Mouse (Mus musculus): ENCODE measurements at regions not wholly inside any gene's neighbourhood (a gene's known extent, or its start where the extent isn't known, plus 50 kb on each side); places are given as distances from the start of the nearest gene placed in this dataset.

DNA sequence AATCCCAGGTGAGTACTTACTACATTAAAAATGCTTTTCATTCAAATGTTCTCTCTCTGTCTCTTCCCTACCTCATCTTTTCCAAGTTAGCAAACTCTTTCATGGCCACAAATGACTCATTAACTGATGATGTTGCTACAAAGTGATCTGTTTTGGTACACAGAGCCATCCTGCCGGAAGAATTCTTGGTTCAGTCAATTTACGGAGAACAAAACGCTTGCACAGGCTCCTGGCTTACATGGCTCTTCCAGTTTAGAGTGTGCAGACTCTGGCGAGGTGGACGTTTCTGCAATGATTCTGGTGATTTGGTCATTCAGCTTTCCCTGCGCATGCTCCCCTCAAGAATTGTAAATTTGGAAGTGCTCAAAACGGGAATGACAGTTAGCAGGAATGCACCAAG, 131.4 kb upstream of the Sel1l start:
- no peak for DNase-seq (ENCODE audit: low spot score)

DNA sequence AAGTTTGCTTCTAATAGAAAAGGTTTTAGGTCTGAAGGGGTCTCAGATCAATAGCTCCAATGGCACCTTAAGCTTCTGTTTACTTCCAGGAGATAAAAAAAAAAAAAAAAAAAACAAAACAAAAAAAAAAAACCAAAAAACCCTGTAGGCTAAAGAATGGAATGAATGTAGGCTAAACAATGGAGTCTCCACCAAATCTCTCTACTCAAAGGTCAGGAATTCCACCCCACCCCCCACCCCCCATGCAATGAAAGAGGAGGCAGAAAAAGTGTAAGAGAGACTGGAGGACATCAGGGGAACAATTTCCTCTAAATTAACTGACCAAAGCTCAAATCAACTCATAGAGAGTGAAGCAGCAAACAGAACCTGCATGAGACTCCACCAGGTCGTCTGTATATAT, 122.1 kb upstream of the Sel1l start:
- no peak for DNase-seq (ENCODE audit: low spot score)

DNA sequence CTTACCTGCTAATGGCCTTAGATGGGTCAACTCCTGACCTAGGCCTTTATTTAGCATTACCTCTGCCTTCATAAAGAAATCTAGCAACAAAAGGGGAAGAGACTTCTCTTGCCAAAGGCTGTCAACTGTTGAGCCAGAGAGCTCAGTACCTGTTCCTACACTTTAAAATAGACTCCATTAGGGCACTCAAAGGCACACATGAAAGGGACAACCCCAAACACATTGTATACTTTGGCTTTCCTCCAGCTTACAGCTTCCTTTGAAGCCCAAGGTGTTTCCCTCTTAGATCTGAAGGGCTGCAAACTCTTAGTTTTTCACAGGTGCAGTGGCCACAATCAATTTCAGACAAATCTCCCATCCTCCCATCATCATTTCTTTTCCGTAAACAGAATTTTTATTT, 117.0 kb upstream of the Sel1l start:
- DNase-seq (ENCODE audit: low spot score) = no peak

DNA sequence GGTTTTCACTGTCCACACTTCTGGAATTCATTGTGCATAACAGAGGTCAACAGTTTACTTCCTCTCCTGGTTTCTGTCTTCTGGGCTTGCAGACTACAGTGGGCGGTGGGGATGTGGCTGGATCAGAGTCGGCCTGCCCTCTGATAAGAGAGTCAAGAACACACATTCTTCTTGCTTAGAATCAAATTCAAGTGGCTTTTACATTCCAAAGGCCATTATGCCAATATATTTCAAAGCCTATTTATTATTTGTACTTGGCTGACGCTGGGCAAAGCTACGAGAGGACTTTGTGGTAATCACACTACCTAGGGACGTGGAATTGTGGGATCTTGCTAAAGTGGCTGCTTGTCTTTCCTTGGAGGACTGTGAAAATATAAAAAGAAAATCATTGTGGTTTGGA, 114.3 kb upstream of the Sel1l start:
- no peak for DNase-seq (ENCODE audit: low spot score)

DNA sequence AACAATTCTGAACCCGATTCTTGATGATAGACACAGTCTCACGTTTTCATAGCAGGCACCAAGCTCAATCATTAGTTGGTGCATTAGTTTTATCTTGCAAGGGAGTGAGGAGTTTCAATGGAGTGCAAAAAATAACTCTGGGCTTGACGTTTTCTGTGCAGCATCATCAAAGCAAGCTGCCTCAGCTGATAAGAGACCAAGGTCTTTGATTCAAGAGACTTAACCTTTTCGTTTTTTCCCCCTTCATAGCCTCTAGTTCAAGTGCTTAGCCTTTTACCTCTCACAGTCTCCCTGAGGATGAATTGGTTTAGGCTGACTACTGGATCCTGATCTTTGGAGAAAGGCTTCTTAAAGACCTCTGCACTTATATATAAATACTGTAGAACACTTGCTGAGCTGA, 109.1 kb upstream of the Sel1l start:
- no peak for DNase-seq (ENCODE audit: low spot score)

DNA sequence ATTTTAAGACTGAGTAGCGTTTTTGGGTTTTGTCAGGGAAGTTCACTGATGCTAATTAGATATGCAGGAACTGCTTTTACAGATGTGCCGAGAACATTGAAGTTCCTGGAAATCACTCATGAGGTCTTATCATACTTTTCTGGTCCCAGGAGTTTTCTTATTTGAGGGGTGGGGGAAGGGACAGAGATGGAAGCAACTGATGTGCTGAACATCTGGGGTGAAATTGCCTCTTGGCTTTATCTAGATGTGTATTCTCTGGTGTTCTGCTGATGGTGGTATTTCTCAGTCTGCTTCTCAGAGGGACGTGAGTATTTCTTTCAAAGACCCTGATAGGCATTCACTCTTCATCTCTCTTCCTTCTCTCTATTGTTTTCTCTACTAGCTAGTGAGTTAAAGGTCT, 107.5 kb upstream of the Sel1l start:
- DNase-seq (ENCODE audit: low spot score) = no peak

DNA sequence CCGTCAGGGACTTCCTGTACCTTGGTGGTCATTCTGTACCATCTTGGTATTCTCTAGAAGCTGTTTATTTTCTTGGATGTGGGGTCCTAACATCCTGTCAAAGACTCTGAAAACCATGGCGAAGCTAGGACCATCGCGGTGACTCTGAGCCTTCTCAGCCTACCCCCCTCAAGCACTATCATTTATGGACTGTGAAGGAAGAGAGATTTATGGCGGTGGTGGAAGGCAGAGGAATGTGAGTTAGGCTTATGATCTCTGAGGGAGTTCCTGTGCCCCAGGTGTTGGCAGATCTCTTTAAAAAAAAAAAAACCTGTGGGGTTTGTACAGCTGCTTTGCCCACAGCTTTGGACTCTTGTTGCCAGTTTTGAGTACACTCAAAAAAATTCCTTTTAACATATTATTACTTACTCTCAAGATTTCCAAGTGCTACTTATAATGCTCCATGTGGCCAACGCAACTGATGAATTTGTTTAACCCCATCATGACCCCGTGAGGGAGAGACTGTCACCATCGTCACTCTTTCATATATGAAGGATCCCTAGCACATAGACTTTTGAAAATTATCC, 99.7 kb upstream of the Sel1l start:
- DNase-seq (ENCODE audit: low spot score) = no peak

DNA sequence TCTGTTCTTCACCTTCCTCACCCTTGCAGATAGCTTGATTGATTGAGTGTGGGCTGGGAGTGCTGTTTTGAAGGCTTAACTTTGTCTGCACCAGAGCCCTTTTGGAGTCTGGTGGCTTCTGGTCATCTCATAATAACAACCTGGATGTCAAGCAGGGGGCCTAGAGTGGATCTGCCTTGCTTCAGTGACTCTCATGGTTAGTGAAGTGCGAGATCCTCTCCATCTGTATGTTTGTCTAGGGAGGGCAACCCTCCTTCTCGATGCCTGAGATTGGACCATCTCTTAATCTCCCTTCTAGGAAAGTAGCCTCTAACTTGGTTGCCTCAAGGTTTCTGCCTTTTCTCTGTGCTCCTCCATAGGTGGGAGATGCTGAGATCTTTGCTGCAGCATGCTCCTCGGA, 99.0 kb upstream of the Sel1l start:
- no peak for DNase-seq (ENCODE audit: low spot score)

DNA sequence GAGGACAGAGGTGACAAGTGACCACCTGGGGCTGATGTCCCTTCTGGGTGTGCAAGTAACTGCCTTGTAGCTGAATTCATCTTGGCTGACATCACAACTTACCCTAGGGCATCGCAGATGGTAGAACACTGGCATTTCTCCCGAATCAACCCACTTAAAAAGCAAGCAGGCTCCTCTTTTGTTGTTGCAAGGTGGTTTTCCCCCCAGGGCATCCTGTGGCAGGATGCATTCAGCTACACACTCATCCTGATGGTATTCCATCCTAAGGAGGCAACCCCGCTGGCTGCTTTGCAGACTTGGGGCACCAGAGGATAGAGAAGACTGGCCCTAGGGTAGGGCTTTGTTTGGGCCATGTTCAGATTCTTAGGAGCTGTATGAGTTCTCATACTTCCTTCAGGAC, 97.6 kb upstream of the Sel1l start:
- DNase-seq (ENCODE audit: low spot score) = no peak

DNA sequence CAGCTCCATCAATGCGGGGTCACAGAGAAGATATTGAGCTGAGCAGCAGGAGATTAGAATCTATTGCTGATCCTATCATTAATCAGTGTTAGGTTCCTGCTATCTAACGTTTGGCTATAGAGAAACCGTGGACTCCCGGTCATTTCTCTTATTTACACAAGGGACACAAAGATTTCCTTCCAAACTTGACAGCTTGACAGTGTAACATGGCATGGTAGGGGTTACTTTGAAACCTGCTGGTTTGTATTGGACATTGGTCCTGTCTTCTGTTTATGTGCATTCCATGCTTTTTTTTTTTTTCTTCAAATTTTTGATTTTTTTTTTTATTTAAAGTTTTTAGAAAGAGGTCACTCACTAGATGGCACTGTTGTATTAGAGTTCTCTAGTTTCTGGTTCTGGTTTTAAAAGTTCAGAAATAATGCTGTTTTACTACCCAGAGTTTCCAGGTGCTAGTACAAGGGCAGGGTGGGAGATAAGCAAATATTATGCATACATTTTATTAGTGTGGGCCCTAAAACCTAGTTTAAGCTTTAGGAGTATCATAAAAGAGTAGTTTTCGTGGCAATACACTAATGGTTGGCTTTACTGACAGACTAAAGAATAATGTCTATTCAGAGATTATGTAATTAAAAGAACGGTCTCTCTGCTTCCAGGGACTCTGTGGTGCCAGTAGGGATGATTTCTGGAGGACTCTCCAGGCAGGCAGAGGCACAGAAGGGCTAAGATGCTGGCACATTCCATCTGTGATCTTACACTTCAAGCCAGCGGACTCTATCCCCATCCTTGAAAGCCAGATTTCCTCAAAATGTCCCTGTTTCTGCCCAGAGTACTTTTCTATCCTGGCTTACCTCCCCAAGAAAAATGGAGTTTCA, 83.8 kb upstream of the Sel1l start:
- no peak for DNase-seq (ENCODE audit: low spot score)

DNA sequence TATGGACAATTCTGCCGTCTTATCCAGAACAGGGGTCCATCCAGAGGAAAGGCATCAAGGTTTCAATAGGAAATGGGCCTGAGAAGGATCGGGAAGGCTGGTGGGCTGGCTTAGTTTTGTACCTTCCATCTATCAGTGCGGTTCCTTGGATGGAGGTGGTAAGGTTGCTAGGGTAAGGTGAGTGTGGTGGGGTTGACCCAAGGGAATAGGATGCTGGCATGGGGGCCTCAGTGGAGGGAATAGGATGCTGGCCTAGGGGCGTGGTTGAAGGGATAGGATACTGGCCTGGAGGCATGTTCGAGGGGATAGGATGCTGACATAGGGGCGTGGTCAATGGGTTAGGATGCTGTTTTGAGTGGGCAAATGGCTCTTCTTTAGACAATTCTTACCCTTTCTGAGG, 82.6 kb upstream of the Sel1l start:
- DNase-seq (ENCODE audit: low spot score) = no peak

DNA sequence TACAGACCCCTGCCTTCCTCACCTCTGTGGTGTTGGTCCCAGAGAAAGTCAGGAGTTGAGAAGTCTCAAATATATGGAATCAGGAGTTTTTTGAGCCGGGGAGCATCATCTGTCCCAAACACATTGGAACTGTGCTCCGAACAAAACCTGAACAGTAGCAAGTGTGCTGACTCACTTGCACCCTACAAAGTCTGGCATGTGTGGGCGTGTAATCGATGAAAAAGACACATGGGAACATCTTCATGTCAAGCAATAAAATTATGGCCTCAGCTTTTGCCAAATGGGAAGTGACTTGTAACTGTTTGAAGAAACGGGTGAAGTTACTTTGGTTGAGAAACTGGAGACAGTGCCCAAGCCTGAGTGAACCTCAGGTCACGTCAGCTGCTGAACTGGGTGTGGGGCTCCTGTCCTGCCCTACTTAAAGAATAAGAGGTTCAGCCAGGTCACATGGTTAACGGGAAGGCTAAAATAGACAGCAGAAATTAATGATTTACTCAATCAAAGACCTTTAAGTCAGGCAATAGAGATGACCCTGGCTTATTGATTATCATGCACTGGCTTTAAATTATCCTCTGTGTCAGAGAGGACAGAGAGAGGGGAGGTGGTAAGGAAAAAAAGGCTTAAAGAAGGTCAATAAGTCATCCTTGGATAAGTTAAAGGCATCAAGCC, 80.6 kb upstream of the Sel1l start:
- no peak for DNase-seq (ENCODE audit: low spot score)

DNA sequence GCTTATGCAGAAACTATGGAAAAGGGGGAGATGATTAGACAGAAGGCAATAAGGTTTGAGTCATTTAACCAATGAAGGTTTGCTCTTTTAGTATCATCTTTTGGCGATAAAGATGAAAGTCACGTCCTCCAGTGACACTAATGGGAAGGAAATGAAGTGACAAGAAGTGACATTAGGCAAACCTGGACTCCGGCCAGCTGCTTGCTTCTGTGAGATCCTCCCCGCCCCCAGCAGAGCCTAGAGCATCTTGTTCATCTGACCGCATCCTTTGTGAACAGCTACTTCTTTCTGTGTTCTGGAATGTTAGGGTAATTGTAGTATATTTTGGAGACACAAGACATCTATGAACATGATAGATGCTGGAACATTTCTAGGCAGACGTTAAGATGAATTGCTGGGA, 78.6 kb upstream of the Sel1l start:
- DNase-seq (ENCODE audit: low spot score) = no peak

DNA sequence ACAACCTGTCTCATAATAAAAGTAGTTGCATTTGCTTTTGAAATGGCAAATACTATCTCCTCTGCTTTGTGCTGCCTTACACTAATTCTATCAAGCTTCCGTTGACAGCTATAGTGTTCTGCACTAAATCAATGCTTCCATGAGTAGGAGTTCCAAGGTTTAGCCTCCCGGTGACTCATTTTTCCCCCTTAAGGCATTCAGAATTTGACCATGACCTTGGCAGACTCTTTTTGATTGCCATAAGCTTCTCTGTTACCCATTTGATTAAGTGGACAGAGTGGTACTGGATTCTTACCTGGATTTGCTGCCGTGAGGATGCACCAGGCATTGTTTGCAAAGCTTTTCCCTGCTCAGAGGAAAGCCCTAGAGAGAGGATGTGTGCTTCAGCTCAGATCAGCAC, 66.5 kb upstream of the Sel1l start:
- no peak for DNase-seq (ENCODE audit: low spot score)

DNA sequence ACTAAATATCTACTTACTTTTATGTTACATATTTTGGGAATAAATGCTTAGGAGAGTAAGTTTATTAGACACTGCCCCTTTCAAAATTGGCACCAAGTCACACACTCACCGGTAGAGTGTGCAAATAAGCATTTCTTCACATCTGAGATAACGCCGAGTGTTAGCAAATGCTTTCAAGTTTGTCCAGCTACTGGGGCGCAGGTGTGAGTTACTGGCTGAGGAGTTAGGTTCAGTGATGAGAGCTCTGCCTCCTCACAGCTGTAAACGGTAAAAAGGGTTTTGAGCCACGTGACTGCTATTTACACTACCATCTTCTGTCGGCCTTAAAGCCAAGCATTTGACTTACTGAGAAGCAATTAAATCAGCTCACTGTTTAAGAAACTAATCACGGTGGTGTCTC, 61.6 kb upstream of the Sel1l start:
- no peak for DNase-seq (ENCODE audit: low spot score)

Measured in testis, postnatal 14 days (tissue).